In the genomic region with DNA sequence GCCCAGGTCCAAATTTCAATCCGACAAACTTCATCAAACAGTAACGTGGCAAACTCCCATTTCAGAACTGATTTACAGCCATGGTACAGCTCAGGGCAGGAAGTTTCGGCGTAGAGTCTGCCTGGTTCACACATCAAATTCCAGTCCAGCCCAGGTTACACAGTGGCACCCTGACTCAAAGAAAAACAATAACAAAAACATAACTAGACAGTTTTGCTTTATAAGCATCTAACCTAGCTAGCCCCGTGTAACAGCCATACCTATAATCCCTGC, we compare ENCODE assay signal across 10 mouse cellular contexts. TPM values are rescaled to one million over a fixed set of nuclear protein-coding genes. Genes with fewer than 3 reads are reported as not detected.
DNase-seq lines count a peak whose midpoint lies in the region; TF ChIP-seq lines count a peak whose summit lies in the region.
"Had no signal": no experiment of that assay in that cellular context is flagged by ENCODE, and none has a peak within 500 bp of the region (broad histone marks: within the 10 kb centered on the region; RNA-seq: fewer than 3 reads in every experiment).

No protein-coding gene starts in this region.

- peak overlapping the region; percentile 49; the same call in 1 of the 2 replicates for H3K27ac ChIP-seq in embryonic fibroblast, embryonic 13.5 days (ENCODE audit: insufficient read depth, low read length)
- H3K27ac ChIP-seq: embryonic facial prominence, embryonic 13.5 days had no signal

- TF ChIP-seq CTCF in embryonic fibroblast, embryonic 13.5 days (IDR thresholded peaks at IDR 0.05; ENCODE audit: borderline replicate concordance, insufficient read depth, low read length), result no peak

- H3K4me1 ChIP-seq in embryonic fibroblast, embryonic 13.5 days (ENCODE audit: control insufficient read depth, insufficient read depth, low read length), result peaks cover 11% of the 10 kb centered on the region
- H3K4me1 ChIP-seq: embryonic facial prominence, embryonic 13.5 days had no signal

- TF ChIP-seq POLR2A in embryonic fibroblast, embryonic 13.5 days (IDR thresholded peaks at IDR 0.05; ENCODE audit: low read depth, low read length), result no peak

- no peak overlapping the region for H3K4me3 ChIP-seq in embryonic fibroblast, embryonic 13.5 days (ENCODE audit: insufficient read depth, low read length)
- H3K4me3 ChIP-seq: embryonic facial prominence, embryonic 13.5 days had no signal

- DNase-seq in embryo, embryonic 10 days (ENCODE audit: low spot score), result peak; percentile 2
- no peak for DNase-seq in embryo, embryonic 9.5 days (ENCODE audit: extremely low spot score)
- peak; percentile 88 for DNase-seq in kidney, adult 11 months
- DNase-seq in kidney, adult 9 months, result no peak
- DNase-seq in kidney, postnatal 4 days, result peak; percentile 18 to 53
- DNase-seq in Muller cell, postnatal 12 days (ENCODE audit: inconsistent ontology term), result no peak
- DNase-seq in ovary, postnatal 36 days (ENCODE audit: low spot score), result no peak
- DNase-seq: thymus, postnatal 14 days had no signal

RNA-seq across cellular contexts. Expression of gene Fnip2, which starts 7.9 kb away (rescaled TPM):
- polyA plus RNA-seq in embryonic fibroblast, embryonic 13.5 days (2011; ENCODE audit: insufficient read length, low read depth, missing spikeins), result 14.2 and 19.7 TPM in 2 replicates

RNA-seq across cellular contexts. Expression of gene Ppid, which starts 31.4 kb away (rescaled TPM):
- 104 and 113 TPM in 2 replicates for polyA plus RNA-seq in embryonic fibroblast, embryonic 13.5 days (2011; ENCODE audit: insufficient read length, low read depth, missing spikeins)

Comparison
In these comparisons a context has a peak if more than half of its experiments do, and no peak if none do; other contexts are left out.
1. DNase-seq: peak in embryo, embryonic 10 days (single experiment), kidney, adult 11 months (single experiment) and kidney, postnatal 4 days (2 of 2); none in embryo, embryonic 9.5 days (single experiment), kidney, adult 9 months (single experiment), Muller cell, postnatal 12 days (single experiment) and ovary, postnatal 36 days (single experiment).